In genomic region chr3:22990136-22990820, GRCm38 (mm10) we compare ENCODE assay signal across 26 mouse cellular contexts.
"Had no signal": no experiment of that assay in that cellular context is flagged by ENCODE, and none has a peak within 500 bp of the region (broad histone marks: within the 10 kb centered on the region; RNA-seq: fewer than 3 reads in every experiment).

No protein-coding gene starts in this region.

- H3K36me3 ChIP-seq: heart, embryonic 10.5 days; heart, embryonic 12.5 days; hindbrain, embryonic 10.5 days; hindbrain, embryonic 12.5 days; intestine, embryonic 15.5 days; limb, embryonic 13.5 days; limb, embryonic 15.5 days; liver, embryonic 12.5 days had no signal

- H3K9me3 ChIP-seq: heart, embryonic 10.5 days; heart, embryonic 12.5 days; hindbrain, embryonic 10.5 days; hindbrain, embryonic 12.5 days; intestine, embryonic 15.5 days; limb, embryonic 13.5 days; limb, embryonic 15.5 days; liver, embryonic 12.5 days had no signal

- H3K27ac ChIP-seq: gastrocnemius, adult 2 months; heart, embryonic 10.5 days; hindbrain, embryonic 10.5 days; hindbrain, embryonic 12.5 days; hindbrain, embryonic 14.5 days; intestine, embryonic 15.5 days; layer of hippocampus, adult 2 months; limb, embryonic 13.5 days; limb, embryonic 15.5 days; liver, embryonic 12.5 days; liver, embryonic 14.5 days had no signal

- DNase-seq: gastrocnemius, adult 2 months; gastrocnemius, postnatal 10 days; gastrocnemius, postnatal 25 days; heart, adult 18-20 months; heart, postnatal 10 days; heart, postnatal 4 days; kidney, adult 18-20 months; kidney, adult 8-10 months; kidney, postnatal 10 days; kidney, postnatal 25 days; kidney, postnatal 4 days; left cerebral cortex, postnatal 4 days had no signal

- H3K4me1 ChIP-seq: heart, embryonic 10.5 days; heart, embryonic 12.5 days; hindbrain, embryonic 10.5 days; hindbrain, embryonic 12.5 days; intestine, embryonic 15.5 days; limb, embryonic 13.5 days; limb, embryonic 15.5 days; liver, embryonic 12.5 days had no signal

- H3K9ac ChIP-seq: heart, embryonic 12.5 days; hindbrain, embryonic 12.5 days; hindbrain, embryonic 14.5 days; intestine, embryonic 15.5 days; limb, embryonic 13.5 days; limb, embryonic 15.5 days; liver, embryonic 12.5 days; liver, embryonic 14.5 days had no signal

- ATAC-seq: hindbrain, embryonic 16.5 days; inflammation-experienced regulatory T-cells, adult 6 months; intestine, embryonic 15.5 days; intestine, postnatal 0 days; liver, embryonic 12.5 days had no signal

- H3K4me2 ChIP-seq: heart, embryonic 12.5 days; hindbrain, embryonic 12.5 days; hindbrain, embryonic 14.5 days; intestine, embryonic 15.5 days; limb, embryonic 13.5 days; limb, embryonic 15.5 days; liver, embryonic 12.5 days had no signal

- H3K4me3 ChIP-seq: gastrocnemius, adult 2 months; heart, embryonic 10.5 days; heart, embryonic 12.5 days; hindbrain, embryonic 10.5 days; hindbrain, embryonic 12.5 days; intestine, embryonic 15.5 days; layer of hippocampus, adult 2 months; limb, embryonic 13.5 days; limb, embryonic 15.5 days; liver, embryonic 12.5 days had no signal

- H3K27me3 ChIP-seq: heart, embryonic 12.5 days; hindbrain, embryonic 12.5 days; intestine, embryonic 15.5 days; limb, embryonic 13.5 days; limb, embryonic 15.5 days; liver, embryonic 12.5 days had no signal
